Mouse (Mus musculus) midbrain, embryonic 16.5 days (tissue): ENCODE data around the gene Snx7. TPM values are rescaled to one million over a fixed set of nuclear protein-coding genes. Genes with fewer than 3 reads are reported as not detected.

Experiments used
- ATAC-seq: fragments of 200-750 bp; cut with Nextera tagmentation; 2 replicates; pipeline ENCODE4 v1.8.0; 2017; ENCODE audit warnings: moderate TSS enrichment
- H3K27ac ChIP-seq: fragments of 300-500 bp; sonication (generic); 2 replicates; pipeline ENCODE4 v1.5.1; 2014; ENCODE audit warnings: mild to moderate bottlenecking, low read length, mixed read lengths
- H3K27me3 ChIP-seq: fragments of 300-500 bp; sonication (generic); 2 replicates; pipeline ENCODE4 v1.6.1; 2014; ENCODE audit warnings: low read depth, low read length, mixed read lengths; ENCODE audit not compliant: control insufficient read depth, insufficient read depth
- H3K36me3 ChIP-seq: fragments of 300-500 bp; sonication (generic); 2 replicates; pipeline ENCODE4 v1.6.1; 2014; ENCODE audit warnings: mild to moderate bottlenecking, low read length, moderate library complexity, mixed read lengths; ENCODE audit not compliant: control insufficient read depth, insufficient read depth
- H3K4me1 ChIP-seq: fragments of 300-500 bp; sonication (generic); 2 replicates; pipeline ENCODE4 v1.6.1; 2014; ENCODE audit warnings: mild to moderate bottlenecking, low read length, mixed read lengths; ENCODE audit not compliant: control insufficient read depth, insufficient read depth
- H3K4me2 ChIP-seq: fragments of 300-500 bp; sonication (generic); 2 replicates; pipeline ENCODE4 v1.6.1; 2014; ENCODE audit warnings: mild to moderate bottlenecking, low read length, mixed read lengths
- H3K4me3 ChIP-seq: fragments of 300-500 bp; sonication (generic); 2 replicates; pipeline ENCODE4 v1.5.1; 2014; ENCODE audit warnings: low read depth, mild to moderate bottlenecking, low read length, moderate library complexity, mixed read lengths
- H3K9ac ChIP-seq: fragments of 300-500 bp; sonication (generic); 2 replicates; pipeline ENCODE4 v1.6.1; 2014; ENCODE audit warnings: low read depth, low read length, mixed read lengths
- H3K9me3 ChIP-seq: fragments of 300-500 bp; sonication (generic); replicated peaks from 2 replicates; pipeline ENCODE4 v1.6.1; 2014; ENCODE audit warnings: mild to moderate bottlenecking, low read length, mixed read lengths; ENCODE audit not compliant: control insufficient read depth, poor library complexity, severe bottlenecking
- WGBS: fragments of 180-500 bp; shearing (Covaris S2); extraction: QIAGEN DNeasy Blood & Tissue Kit; methylation state at CpG from one replicate; pipeline ENCODE4 v1.1.7; 2014; 5-methylcytosine and 5-hydroxymethylcytosine counted together
- polyA plus RNA-seq: library from polyadenylated mRNA; unstranded; fragments of >200 nt; fragmentation: Nextera tagmentation; extraction: Ambion mirVana; gene quantifications from 2 replicates; pipeline ENCODE4 v1.2.1, GENCODE M21; 2015

The Snx7 gene
- 9.3 and 10.2 TPM in 2 replicates for polyA plus RNA-seq

GRCm38 (mm10) chr3:117868637-117869323 lies at the start of gene Snx7:
TSS of gene Snx7 (minus strand) at chr3:117868936.
- Histone ChIP-seq H3K4me2 (peak within 1 kb of the TSS; percentile 86), H3K4me1 (peaks cover 3% of the 10 kb centered on the region; the same call in 1 of the 2 replicates), H3K9ac (peak within 1 kb of the TSS; percentile 79), H3K27ac (peak within 1 kb of the TSS; percentile 61), H3K36me3 (no peaks in the 10 kb centered on the region), H3K27me3 (no peaks in the 10 kb centered on the region), H3K9me3 (no peaks in the 10 kb centered on the region), H3K4me3 (peak within 1 kb of the TSS; percentile 71)
- under 1% methylated on average over 50 of the region's 53 CpGs for WGBS
- peak; percentile 99 for ATAC-seq

- no peaks in the 10 kb centered on the region for H3K27me3 ChIP-seq
- no peak overlapping the region for H3K4me2 ChIP-seq
These were observed 46.7 kb upstream of the Snx7 start for GRCm38 (mm10) chr3:117915420-117915819.

GRCm38 (mm10) chr3:117893736-117894135 lies 25.0 kb upstream of the Snx7 start:
- H3K9me3 ChIP-seq = no peaks in the 10 kb centered on the region
- H3K4me3 ChIP-seq = no peak overlapping the region
- no peak overlapping the region for H3K4me2 ChIP-seq
- no peaks in the 10 kb centered on the region for H3K36me3 ChIP-seq
- no peak overlapping the region for H3K9ac ChIP-seq
- H3K27me3 ChIP-seq = no peaks in the 10 kb centered on the region
- no peak for ATAC-seq
- H3K4me1 ChIP-seq = no peaks in the 10 kb centered on the region
- no peak overlapping the region for H3K27ac ChIP-seq
- WGBS = 78% methylated on average over 2 of the region's 2 CpGs

More at GRCm38 (mm10) chr3:117915420-117915819, 46.7 kb upstream of the Snx7 start:
- no peaks in the 10 kb centered on the region for H3K9me3 ChIP-seq
- no peak overlapping the region for H3K27ac ChIP-seq
- no peaks in the 10 kb centered on the region for H3K4me1 ChIP-seq
- H3K4me3 ChIP-seq = no peak overlapping the region
- ATAC-seq = no peak
- no peak overlapping the region for H3K9ac ChIP-seq
- WGBS = 68% methylated on average over 3 of the region's 3 CpGs
- no peaks in the 10 kb centered on the region for H3K36me3 ChIP-seq

- Histone ChIP-seq H3K4me3 (no peak overlapping the region), H3K9ac (no peak overlapping the region), H3K36me3 (no peaks in the 10 kb centered on the region), H3K9me3 (no peaks in the 10 kb centered on the region), H3K27ac (no peak overlapping the region), H3K4me2 (no peak overlapping the region), H3K27me3 (no peaks in the 10 kb centered on the region), H3K4me1 (no peaks in the 10 kb centered on the region)
- ATAC-seq = no peak
- 89% methylated on average over 3 of the region's 3 CpGs for WGBS
These were observed 6.7 kb upstream of the Snx7 start for GRCm38 (mm10) chr3:117875450-117875849.

GRCm38 (mm10) chr3:117873209-117873863 lies 4.6 kb upstream of the Snx7 start:
- Histone ChIP-seq H3K9ac (no peak overlapping the region), H3K36me3 (no peaks in the 10 kb centered on the region), H3K27me3 (no peaks in the 10 kb centered on the region), H3K4me1 (peaks cover 3% of the 10 kb centered on the region; the same call in 1 of the 2 replicates), H3K4me2 (no peak overlapping the region), H3K27ac (no peak overlapping the region), H3K9me3 (no peaks in the 10 kb centered on the region), H3K4me3 (no peak overlapping the region)
- 77% methylated on average over 5 of the region's 5 CpGs for WGBS
- ATAC-seq = no peak

- ATAC-seq = no peak
- peak overlapping the region; percentile 71 for H3K4me3 ChIP-seq
- H3K36me3 ChIP-seq = no peaks in the 10 kb centered on the region
- H3K27me3 ChIP-seq = no peaks in the 10 kb centered on the region
- 38% methylated on average over 2 of the region's 2 CpGs for WGBS
- peaks cover 3% of the 10 kb centered on the region; the same call in 1 of the 2 replicates for H3K4me1 ChIP-seq
- H3K9ac ChIP-seq = peak overlapping the region; percentile 79
- H3K4me2 ChIP-seq = peak overlapping the region; percentile 86
- H3K27ac ChIP-seq = peak overlapping the region; percentile 61
- no peaks in the 10 kb centered on the region for H3K9me3 ChIP-seq
These were observed 584 bp upstream of the Snx7 start for GRCm38 (mm10) chr3:117869324-117869715.

GRCm38 (mm10) chr3:117868091-117868490 lies 645 bp downstream of the Snx7 start:
- H3K36me3 ChIP-seq = no peaks in the 10 kb centered on the region
- ATAC-seq = no peak
- H3K27me3 ChIP-seq = no peaks in the 10 kb centered on the region
- peak overlapping the region; percentile 71 for H3K4me3 ChIP-seq
- H3K4me1 ChIP-seq = peaks cover 3% of the 10 kb centered on the region; the same call in 1 of the 2 replicates
- H3K27ac ChIP-seq = no peak overlapping the region
- H3K9ac ChIP-seq = peak overlapping the region; percentile 79
- H3K4me2 ChIP-seq = peak overlapping the region; percentile 86
- no peaks in the 10 kb centered on the region for H3K9me3 ChIP-seq
- 60% methylated on average over 2 of the region's 2 CpGs for WGBS

- Histone ChIP-seq H3K4me1 (peaks cover 3% of the 10 kb centered on the region; the same call in 1 of the 2 replicates), H3K27ac (no peak overlapping the region), H3K9me3 (no peaks in the 10 kb centered on the region), H3K4me2 (no peak overlapping the region), H3K36me3 (no peaks in the 10 kb centered on the region), H3K4me3 (no peak overlapping the region), H3K9ac (no peak overlapping the region), H3K27me3 (no peaks in the 10 kb centered on the region)
- 70% methylated on average over 12 of the region's 12 CpGs for WGBS
- ATAC-seq = no peak
These were observed 1.9 kb downstream of the Snx7 start for GRCm38 (mm10) chr3:117866696-117867407.
